Mouse (Mus musculus) midbrain, embryonic 10.5 days (tissue): ENCODE measurements at regions not wholly inside any gene's neighbourhood (a gene's known extent, or its start where the extent isn't known, plus 50 kb on each side); places are given as distances from the start of the nearest gene placed in this dataset.

Experiments used
- DNase-seq: peaks from one replicate; pipeline ENCODE4 v3.0.0-alpha.2; 2017; ENCODE audit warnings: low spot score
- H3K27ac ChIP-seq: fragments of 300-500 bp; sonication (generic); replicated peaks from 2 replicates; pipeline ENCODE4 v1.5.1; 2016; ENCODE audit warnings: mild to moderate bottlenecking
- H3K27me3 ChIP-seq: fragments of 300-500 bp; sonication (generic); 2 replicates; pipeline ENCODE4 v1.6.1; 2016; ENCODE audit warnings: low read depth, mild to moderate bottlenecking; ENCODE audit not compliant: poor library complexity, severe bottlenecking
- H3K36me3 ChIP-seq: fragments of 300-500 bp; sonication (generic); 2 replicates; pipeline ENCODE4 v1.6.1; 2016; ENCODE audit warnings: mild to moderate bottlenecking, moderate library complexity
- H3K4me1 ChIP-seq: fragments of 300-500 bp; sonication (generic); 2 replicates; pipeline ENCODE4 v1.6.1; 2016
- H3K4me3 ChIP-seq: fragments of 300-500 bp; sonication (generic); 2 replicates; pipeline ENCODE4 v1.5.1; 2016; ENCODE audit warnings: mild to moderate bottlenecking, moderate library complexity
- H3K9me3 ChIP-seq: fragments of 300-500 bp; sonication (generic); replicated peaks from 2 replicates; pipeline ENCODE4 v1.6.1; 2016; ENCODE audit warnings: mild to moderate bottlenecking
- WGBS: fragments of 180-500 bp; shearing (Covaris S2); methylation state at CpG from one replicate; pipeline ENCODE4 v1.1.7; 2016; 5-methylcytosine and 5-hydroxymethylcytosine counted together

- Histone ChIP-seq H3K4me1 (no peaks in the 10 kb centered on the region), H3K4me3 (no peak overlapping the region), H3K27ac (no peak overlapping the region), H3K27me3 (no peaks in the 10 kb centered on the region), H3K9me3 (no peaks in the 10 kb centered on the region), H3K36me3 (no peaks in the 10 kb centered on the region)
- WGBS = 87% methylated on average over 9 of the region's 9 CpGs
- DNase-seq = no peak
These were observed 726.2 kb upstream of the Lrrc6 start for GRCm38 (mm10) chr15:67226900-67227299.
